Mouse (Mus musculus): ENCODE data around the gene Pms2. TPM values are rescaled to one million over a fixed set of nuclear protein-coding genes. Genes with fewer than 3 reads are reported as not detected.

Gene Pms2
- total and polyA plus RNA-seq, 2 experiments from 2014 or later, result 8.0 to 10.5 TPM

- no peak for TF ChIP-seq EP300 (IDR thresholded peaks at IDR 0.05; ENCODE audit: low read depth)
- TF ChIP-seq CTCF (IDR thresholded peaks at IDR 0.05; ENCODE audit: low read depth), result no peak
- Histone ChIP-seq H3K36me3 (replicated peaks; ENCODE audit: control insufficient read depth, insufficient read depth, low read length) (peaks cover 46% of the 10 kb centered on the region), H3K9ac (replicated peaks; ENCODE audit: low read depth, low read length) (no peak overlapping the region), H3K4me1 (ENCODE audit: control insufficient read depth, insufficient read depth) (peaks cover 10% of the 10 kb centered on the region; the same call in 1 of the 2 replicates), H3K27me3 (ENCODE audit: control insufficient read depth, insufficient read depth, low read length) (no peaks in the 10 kb centered on the region), H3K27ac (ENCODE audit: low read depth) (no peak overlapping the region), H3K4me2 (ENCODE audit: low read depth, low read length) (no peak overlapping the region), H3K9me3 (replicated peaks; ENCODE audit: control insufficient read depth, low read length) (no peaks in the 10 kb centered on the region), H3K4me3 (ENCODE audit: low read depth, low read length) (no peak overlapping the region)
- 72% methylated on average over 8 of the region's 8 CpGs for WGBS
- no peak for ATAC-seq (ENCODE audit: insufficient read depth, low read depth)
- no peak for DNase-seq (ENCODE audit: low spot score)
Observed at GRCm38 (mm10) chr5:143906429-143906828, 3.3 kb upstream of the Pms2 start.

GRCm38 (mm10) chr5:143908926-143909325, 838 bp upstream of the Pms2 start:
- 2% methylated on average over 9 of the region's 9 CpGs for WGBS
- H3K27me3 ChIP-seq (ENCODE audit: control insufficient read depth, insufficient read depth, low read length), result no peaks in the 10 kb centered on the region
- no peaks in the 10 kb centered on the region for H3K9me3 ChIP-seq (replicated peaks; ENCODE audit: control insufficient read depth, low read length)
- ATAC-seq (ENCODE audit: insufficient read depth, low read depth) (no peak), DNase-seq (ENCODE audit: low spot score) (no peak)
- H3K4me1 ChIP-seq (ENCODE audit: control insufficient read depth, insufficient read depth), result peaks cover 10% of the 10 kb centered on the region; the same call in 1 of the 2 replicates
- H3K4me2 ChIP-seq (ENCODE audit: low read depth, low read length), result peak overlapping the region; percentile 82
- peak overlapping the region; percentile 73 for H3K4me3 ChIP-seq (ENCODE audit: low read depth, low read length)
- peaks cover 31% of the 10 kb centered on the region for H3K36me3 ChIP-seq (replicated peaks; ENCODE audit: control insufficient read depth, insufficient read depth, low read length)
- H3K9ac ChIP-seq (replicated peaks; ENCODE audit: low read depth, low read length), result peak overlapping the region; percentile 63
- peak overlapping the region; percentile 95 for H3K27ac ChIP-seq (ENCODE audit: low read depth)
- no peak for TF ChIP-seq CTCF (IDR thresholded peaks at IDR 0.05; ENCODE audit: low read depth)
- no peak for TF ChIP-seq EP300 (IDR thresholded peaks at IDR 0.05; ENCODE audit: low read depth)

GRCm38 (mm10) chr5:143916221-143916620, 6.5 kb downstream of the Pms2 start:
- Histone ChIP-seq H3K27me3 (ENCODE audit: control insufficient read depth, insufficient read depth, low read length) (no peaks in the 10 kb centered on the region), H3K4me1 (ENCODE audit: control insufficient read depth, insufficient read depth) (no peaks in the 10 kb centered on the region), H3K9me3 (replicated peaks; ENCODE audit: control insufficient read depth, low read length) (no peaks in the 10 kb centered on the region), H3K36me3 (replicated peaks; ENCODE audit: control insufficient read depth, insufficient read depth, low read length) (peaks cover 54% of the 10 kb centered on the region), H3K4me2 (ENCODE audit: low read depth, low read length) (no peak overlapping the region), H3K27ac (ENCODE audit: low read depth) (no peak overlapping the region), H3K4me3 (ENCODE audit: low read depth, low read length) (no peak overlapping the region), H3K9ac (replicated peaks; ENCODE audit: low read depth, low read length) (no peak overlapping the region)
- DNase-seq (ENCODE audit: low spot score) (no peak), ATAC-seq (ENCODE audit: insufficient read depth, low read depth) (no peak)
- 88% methylated on average over 9 of the region's 9 CpGs for WGBS
- no peak for TF ChIP-seq EP300 (IDR thresholded peaks at IDR 0.05; ENCODE audit: low read depth)
- TF ChIP-seq CTCF (IDR thresholded peaks at IDR 0.05; ENCODE audit: low read depth), result no peak

GRCm38 (mm10) chr5:143917418-143917817, 7.7 kb downstream of the Pms2 start:
- H3K4me1 ChIP-seq (ENCODE audit: control insufficient read depth, insufficient read depth), result no peaks in the 10 kb centered on the region
- H3K4me3 ChIP-seq (ENCODE audit: low read depth, low read length), result no peak overlapping the region
- H3K27me3 ChIP-seq (ENCODE audit: control insufficient read depth, insufficient read depth, low read length), result no peaks in the 10 kb centered on the region
- H3K9ac ChIP-seq (replicated peaks; ENCODE audit: low read depth, low read length), result no peak overlapping the region
- no peaks in the 10 kb centered on the region for H3K9me3 ChIP-seq (replicated peaks; ENCODE audit: control insufficient read depth, low read length)
- peaks cover 63% of the 10 kb centered on the region for H3K36me3 ChIP-seq (replicated peaks; ENCODE audit: control insufficient read depth, insufficient read depth, low read length)
- H3K27ac ChIP-seq (ENCODE audit: low read depth), result no peak overlapping the region
- ATAC-seq (ENCODE audit: insufficient read depth, low read depth) (no peak), DNase-seq (ENCODE audit: low spot score) (peak; percentile 59)
- no peak overlapping the region for H3K4me2 ChIP-seq (ENCODE audit: low read depth, low read length)
- TF ChIP-seq EP300 (IDR thresholded peaks at IDR 0.05; ENCODE audit: low read depth) (no peak), CTCF (IDR thresholded peaks at IDR 0.05; ENCODE audit: low read depth) (peak; percentile 73)
- 46% methylated on average over 5 of the region's 5 CpGs for WGBS

- Histone ChIP-seq H3K36me3 (replicated peaks; ENCODE audit: control insufficient read depth, insufficient read depth, low read length) (peaks cover 67% of the 10 kb centered on the region), H3K4me2 (ENCODE audit: low read depth, low read length) (no peak overlapping the region), H3K27me3 (ENCODE audit: control insufficient read depth, insufficient read depth, low read length) (no peaks in the 10 kb centered on the region), H3K4me3 (ENCODE audit: low read depth, low read length) (no peak overlapping the region), H3K9me3 (replicated peaks; ENCODE audit: control insufficient read depth, low read length) (no peaks in the 10 kb centered on the region), H3K27ac (ENCODE audit: low read depth) (no peak overlapping the region), H3K4me1 (ENCODE audit: control insufficient read depth, insufficient read depth) (no peaks in the 10 kb centered on the region), H3K9ac (replicated peaks; ENCODE audit: low read depth, low read length) (no peak overlapping the region)
- DNase-seq (ENCODE audit: low spot score), result no peak
- WGBS, result 96% methylated on average over 3 of the region's 3 CpGs
- TF ChIP-seq CTCF (IDR thresholded peaks at IDR 0.05; ENCODE audit: low read depth) (no peak), EP300 (IDR thresholded peaks at IDR 0.05; ENCODE audit: low read depth) (no peak)
- no peak for ATAC-seq (ENCODE audit: insufficient read depth, low read depth)
Observed at GRCm38 (mm10) chr5:143918120-143918519, 8.4 kb downstream of the Pms2 start.

GRCm38 (mm10) chr5:143924781-143925452, 15.2 kb downstream of the Pms2 start:
- Histone ChIP-seq H3K9ac (replicated peaks; ENCODE audit: low read depth, low read length) (no peak overlapping the region; the same call in 1 of the 2 replicates), H3K4me3 (ENCODE audit: low read depth, low read length) (no peak overlapping the region), H3K27me3 (ENCODE audit: control insufficient read depth, insufficient read depth, low read length) (no peaks in the 10 kb centered on the region), H3K27ac (ENCODE audit: low read depth) (no peak overlapping the region), H3K4me2 (ENCODE audit: low read depth, low read length) (no peak overlapping the region), H3K36me3 (replicated peaks; ENCODE audit: control insufficient read depth, insufficient read depth, low read length) (peaks cover 83% of the 10 kb centered on the region), H3K4me1 (ENCODE audit: control insufficient read depth, insufficient read depth) (no peaks in the 10 kb centered on the region), H3K9me3 (replicated peaks; ENCODE audit: control insufficient read depth, low read length) (no peaks in the 10 kb centered on the region)
- DNase-seq (ENCODE audit: low spot score), result no peak
- no peak for TF ChIP-seq EP300 (IDR thresholded peaks at IDR 0.05; ENCODE audit: low read depth)
- WGBS, result 72% methylated on average over 6 of the region's 6 CpGs
- no peak for ATAC-seq (ENCODE audit: insufficient read depth, low read depth)
